Mouse (Mus musculus) ES-Bruce4 (cell line): Measurements from ENCODE around the gene Hyal2.

ENCODE experiments used
- CTCF ChIP-seq: IDR thresholded peaks from one replicate; pipeline ENCODE4 v1.8.1; 2011; ENCODE audit warnings: low read depth, low read length
- EP300 ChIP-seq: IDR thresholded peaks from 2 replicates; pipeline ENCODE4 v1.6.1; 2011; ENCODE audit warnings: low read depth, low read length; ENCODE audit not compliant: insufficient read depth
- POLR2A ChIP-seq: IDR thresholded peaks from one replicate; pipeline ENCODE4 v1.8.1; 2011; ENCODE audit warnings: low read length; ENCODE audit not compliant: insufficient read depth

- TF ChIP-seq POLR2A (no peak), CTCF (no peak), EP300 (no peak)
These were observed 17.1 kb upstream of the Hyal2 start for GRCm38 (mm10) chr9:107550491-107551116.
